Mouse (Mus musculus) left cerebral cortex, postnatal 10 days (tissue): ENCODE data around the gene Mamdc2. TPM values are rescaled to one million over a fixed set of nuclear protein-coding genes. Genes with fewer than 3 reads are reported as not detected.

Experiments
- DNase-seq, 2 experiments: peaks; one replicate each; pipeline ENCODE4 v3.0.0; 2021 to 2022; ENCODE audit warnings: low spot score in 2 of 2, mixed read lengths in 1 of 2; ENCODE audit errors: extremely low spot score in 1 of 2
- intact Hi-C: fragments of 180-260 bp; cut with DNase I; formaldehyde crosslinking; loops from one replicate; pipeline ENCODE4 v1.15.1; 2025
- total RNA-seq, 2 experiments: library from RNA; stranded (reverse); gene quantifications; 2 replicates each; pipeline ENCODE4 v1.2.3; 2021

Mamdc2 gene
- total RNA-seq, 2 experiments from 2014 or later: 2.9 to 3.7 TPM

GRCm38 (mm10) chr19:23374941-23375656 is 73.1 kb downstream of the Mamdc2 start:
- no peak for DNase-seq
- intact Hi-C loops: loop anchor here (5.0 kb wide), 1 partner anchor 382 kb away; the partner anchor contains the start of gene Apba1

DNA sequence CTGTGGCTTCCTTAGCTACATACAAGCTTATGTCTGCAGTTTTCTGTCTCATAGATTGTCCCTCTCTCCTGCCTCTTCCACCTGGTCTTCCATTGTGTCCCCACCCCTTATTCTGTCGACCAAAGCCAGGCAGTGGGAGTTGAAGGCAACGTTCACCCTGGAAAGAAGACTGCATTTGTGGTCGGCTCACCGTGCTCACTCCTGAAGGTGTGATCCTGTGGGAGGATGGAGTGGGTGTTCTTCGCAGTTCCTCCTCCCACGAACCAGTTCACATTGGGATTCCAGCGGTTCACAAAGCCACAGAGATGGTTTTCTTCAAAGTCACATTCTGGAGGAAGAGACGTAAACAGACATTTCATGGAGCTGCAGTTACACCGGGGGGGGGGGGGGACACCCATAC is 74.5 kb downstream of the Mamdc2 start:
- no peak for DNase-seq
- intact Hi-C loops: loop anchor here (2.0 to 5.0 kb wide), 2 partner anchors 149 to 384 kb away; partner anchors contain the start of gene Apba1

DNA sequence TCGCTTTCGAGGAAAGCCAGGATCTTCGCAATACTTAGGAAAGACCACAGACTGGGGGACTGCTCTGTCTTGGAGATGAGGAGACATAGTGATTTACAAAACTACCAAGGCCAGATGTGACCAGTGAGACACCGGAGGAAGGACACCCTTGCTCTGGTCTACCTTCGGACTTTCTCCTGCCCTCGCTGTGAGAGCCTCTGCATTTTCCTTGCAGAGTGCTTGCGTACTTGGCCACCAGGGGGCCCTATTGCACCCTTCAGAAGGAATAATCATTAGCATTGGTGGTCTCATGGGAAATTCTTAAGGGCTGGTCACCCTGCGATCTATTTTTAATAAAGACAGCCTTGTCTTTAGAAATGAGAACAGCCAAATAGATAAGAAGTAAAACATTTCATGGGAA is 75.0 kb downstream of the Mamdc2 start:
- intact Hi-C loops: loop anchor here (2.0 to 5.0 kb wide), 2 partner anchors 150 to 384 kb away; partner anchors contain the start of gene Apba1
- peak; percentile 65 to 73 for DNase-seq

DNA sequence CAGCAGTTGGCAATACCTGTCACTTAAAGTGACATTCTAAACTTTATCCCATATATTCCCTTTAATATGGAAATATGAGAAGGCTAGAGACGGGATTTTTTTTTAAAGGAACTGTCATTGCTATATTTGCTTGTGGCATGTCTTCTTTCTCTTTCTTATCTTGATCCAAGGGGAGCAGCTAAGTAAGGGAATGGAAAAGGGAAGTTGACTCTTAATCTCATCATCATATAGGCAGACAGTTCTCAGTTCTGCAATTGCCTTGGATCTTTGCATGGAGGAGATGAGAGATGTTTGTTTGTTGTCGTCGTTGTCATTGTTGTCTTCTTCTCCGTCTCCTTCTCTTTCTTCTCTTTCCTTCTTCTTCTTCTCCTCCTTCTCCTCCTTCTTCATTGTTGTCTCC is 79.0 kb downstream of the Mamdc2 start:
- DNase-seq: no peak
- intact Hi-C loops: no loop called here

DNA sequence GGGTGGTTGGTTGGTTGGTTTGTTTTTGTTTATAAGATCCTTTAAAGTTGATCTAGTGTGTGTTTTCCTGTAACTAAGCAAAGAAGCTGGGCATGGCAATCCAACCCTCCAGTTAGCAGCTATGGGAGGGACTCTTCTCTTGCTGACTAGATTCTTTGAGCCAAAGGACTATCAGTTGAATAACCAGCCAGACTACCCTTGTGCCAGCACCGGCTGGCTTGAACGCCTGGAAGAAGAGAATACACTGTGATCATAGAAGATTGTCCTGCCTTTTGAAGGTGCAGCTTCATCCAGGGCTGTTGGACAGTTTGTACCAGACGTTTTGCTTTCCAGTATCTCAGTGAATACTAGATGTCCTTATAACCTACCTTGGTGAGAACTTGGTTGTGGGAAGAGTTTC is 86.2 kb downstream of the Mamdc2 start:
- DNase-seq: no peak
- intact Hi-C loops: no loop called here

DNA sequence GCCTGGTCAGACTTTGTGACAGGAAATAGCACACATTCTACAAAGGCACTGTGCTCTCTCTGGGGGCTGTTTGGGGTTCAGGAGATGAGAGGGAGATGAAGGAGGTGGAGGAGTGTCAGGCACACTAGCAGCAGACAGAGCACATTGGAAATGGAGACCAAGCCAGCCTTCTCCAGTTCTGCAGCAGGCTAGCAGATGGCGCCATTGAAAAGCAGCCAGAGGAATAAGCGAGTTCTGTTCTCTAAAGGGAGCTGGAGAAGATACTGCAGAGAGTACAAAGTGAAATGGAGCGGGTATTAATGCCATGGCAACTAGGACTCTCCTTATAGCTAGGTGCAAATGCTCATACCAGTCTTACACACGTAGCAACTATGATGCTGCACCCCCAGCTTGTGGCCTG is 87.1 kb downstream of the Mamdc2 start:
- intact Hi-C loops: no loop called here
- DNase-seq: peak; percentile 47 to 84

DNA sequence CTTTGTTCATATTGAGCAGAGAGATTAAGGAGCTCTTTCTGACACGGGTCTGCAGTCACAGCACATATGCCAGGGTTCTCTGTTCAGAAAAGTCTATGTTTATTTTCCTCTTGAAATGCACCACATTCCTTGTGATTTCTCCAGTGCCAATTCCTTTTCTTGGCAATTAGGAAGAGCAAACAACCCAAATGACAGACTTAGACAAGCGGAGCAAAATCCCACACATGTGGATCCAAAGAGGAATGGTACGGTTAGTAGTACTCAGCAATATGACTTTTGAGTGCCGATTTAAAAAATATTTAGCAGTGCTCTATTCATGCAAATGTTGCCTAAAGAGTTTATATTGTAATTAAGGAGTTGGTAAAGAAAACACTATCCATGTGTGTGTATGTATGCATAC is 87.7 kb downstream of the Mamdc2 start:
- no peak for DNase-seq
- intact Hi-C loops: no loop called here

DNA sequence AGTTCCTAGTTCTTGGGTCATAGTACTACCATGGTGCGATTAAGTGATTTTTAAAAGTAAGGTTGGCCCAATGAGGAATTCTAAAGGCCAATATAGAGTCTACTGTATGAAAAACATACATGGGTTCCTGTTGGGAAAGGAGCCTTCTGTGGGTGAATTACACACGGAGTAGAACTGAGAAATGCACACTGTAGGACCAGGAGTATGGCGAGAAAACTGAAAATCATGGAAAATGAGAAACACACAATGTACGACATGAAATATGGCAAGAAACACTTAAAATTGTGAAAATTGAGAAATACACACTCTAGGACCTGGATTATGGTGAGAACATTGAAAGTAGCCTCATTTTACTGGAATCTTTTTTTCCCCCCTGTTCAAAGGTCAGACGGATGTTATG is 91.0 kb downstream of the Mamdc2 start:
- intact Hi-C loops: no loop called here

GRCm38 (mm10) chr19:23354738-23355137 is 93.5 kb downstream of the Mamdc2 start:
- intact Hi-C loops: no loop called here
- DNase-seq: no peak

More for the DNA sequence above, 91.0 kb downstream of the Mamdc2 start:
- no peak for DNase-seq

- DNase-seq: no peak
- intact Hi-C loops: no loop called here
These were observed 94.3 kb downstream of the Mamdc2 start for GRCm38 (mm10) chr19:23353881-23354401.

GRCm38 (mm10) chr19:23353161-23353560 is 95.1 kb downstream of the Mamdc2 start:
- DNase-seq: no peak
- intact Hi-C loops: no loop called here

GRCm38 (mm10) chr19:23351808-23352491 is 96.3 kb downstream of the Mamdc2 start:
- no peak for DNase-seq
- intact Hi-C loops: no loop called here

- intact Hi-C loops: no loop called here
- no peak for DNase-seq
These were observed 98.3 kb downstream of the Mamdc2 start for GRCm38 (mm10) chr19:23349930-23350329.

- intact Hi-C loops: no loop called here
- DNase-seq: no peak
These were observed 105.5 kb downstream of the Mamdc2 start for GRCm38 (mm10) chr19:23342782-23343181.

DNA sequence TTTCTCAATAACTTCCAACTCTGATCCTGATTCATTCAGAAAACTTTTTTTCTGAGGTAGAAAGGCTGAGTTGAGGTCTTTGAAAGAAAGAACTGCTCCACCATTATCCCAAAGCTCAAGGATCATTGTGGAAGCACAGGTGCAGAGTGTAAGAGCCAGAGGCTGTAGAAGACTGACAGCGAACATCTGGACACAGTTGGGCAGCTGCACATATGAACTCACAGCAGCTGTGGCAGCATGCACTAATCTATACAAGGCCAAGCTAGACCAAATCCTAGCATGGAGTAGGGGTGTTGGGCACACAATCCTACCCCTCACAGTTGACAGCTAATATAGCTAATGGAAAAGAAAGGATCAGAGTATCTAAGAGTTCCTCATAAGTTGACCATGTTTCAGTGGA is 115.4 kb downstream of the Mamdc2 start:
- intact Hi-C loops: no loop called here
- DNase-seq: no peak

DNA sequence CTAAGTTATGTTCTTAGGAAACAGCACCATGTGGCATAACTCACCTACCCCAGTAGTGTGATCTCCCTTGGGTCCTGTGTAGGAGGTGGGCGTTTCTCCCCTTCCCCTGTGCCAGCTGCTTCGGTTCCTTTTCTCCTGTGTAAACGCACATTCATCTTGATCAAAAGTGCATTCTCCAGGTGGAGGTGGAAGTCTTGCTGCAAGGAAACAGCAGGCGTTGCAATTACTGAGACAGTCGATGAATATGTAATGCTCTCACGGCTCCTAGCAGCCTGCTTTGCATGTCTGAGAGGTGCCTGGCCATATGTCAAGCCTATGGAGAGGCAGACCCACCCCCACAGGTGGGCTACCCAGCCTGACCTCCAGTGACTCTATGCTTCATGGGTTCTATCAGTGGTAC is 117.4 kb downstream of the Mamdc2 start:
- intact Hi-C loops: no loop called here
- DNase-seq: no peak

- no peak for DNase-seq
- intact Hi-C loops: no loop called here
These were observed 118.9 kb downstream of the Mamdc2 start for GRCm38 (mm10) chr19:23329346-23329745.

- no peak for DNase-seq
These were observed 121.1 kb downstream of the Mamdc2 start for GRCm38 (mm10) chr19:23327056-23327640.

GRCm38 (mm10) chr19:23323107-23323506 is 125.1 kb downstream of the Mamdc2 start:
- no peak for DNase-seq
- intact Hi-C loops: no loop called here

More at GRCm38 (mm10) chr19:23327056-23327640, 121.1 kb downstream of the Mamdc2 start:
- intact Hi-C loops: no loop called here

DNA sequence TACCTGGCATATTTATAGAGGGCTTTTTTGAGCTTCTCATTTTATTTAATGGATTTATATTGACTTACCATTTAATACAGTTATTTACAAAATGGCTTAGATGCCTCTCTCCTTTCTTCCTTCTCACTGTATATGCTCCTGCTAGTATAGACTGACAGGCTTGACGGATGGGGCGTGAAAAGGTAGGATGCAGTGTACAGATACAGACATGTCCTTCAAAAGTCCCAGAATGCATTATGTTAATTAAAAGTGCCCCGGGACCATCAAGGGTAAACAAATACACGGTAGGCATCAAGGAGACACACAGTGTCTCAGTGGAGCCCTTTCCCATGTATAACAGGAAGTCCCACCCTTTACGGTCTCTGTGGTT is 130.3 kb downstream of the Mamdc2 start:
- DNase-seq: no peak
- intact Hi-C loops: no loop called here
